Mouse (Mus musculus) midbrain, embryonic 10.5 days (tissue): ENCODE data around the gene Mtss1l. TPM values are rescaled to one million over a fixed set of nuclear protein-coding genes. Genes with fewer than 3 reads are reported as not detected.

Experiments
- DNase-seq: peaks from one replicate; pipeline ENCODE4 v3.0.0-alpha.2; 2017; ENCODE audit warnings: low spot score
- H3K27ac ChIP-seq: fragments of 300-500 bp; sonication (generic); replicated peaks from 2 replicates; pipeline ENCODE4 v1.5.1; 2016; ENCODE audit warnings: mild to moderate bottlenecking
- H3K27me3 ChIP-seq: fragments of 300-500 bp; sonication (generic); 2 replicates; pipeline ENCODE4 v1.6.1; 2016; ENCODE audit warnings: low read depth, mild to moderate bottlenecking; ENCODE audit not compliant: poor library complexity, severe bottlenecking
- H3K36me3 ChIP-seq: fragments of 300-500 bp; sonication (generic); 2 replicates; pipeline ENCODE4 v1.6.1; 2016; ENCODE audit warnings: mild to moderate bottlenecking, moderate library complexity
- H3K4me1 ChIP-seq: fragments of 300-500 bp; sonication (generic); 2 replicates; pipeline ENCODE4 v1.6.1; 2016
- H3K4me3 ChIP-seq: fragments of 300-500 bp; sonication (generic); 2 replicates; pipeline ENCODE4 v1.5.1; 2016; ENCODE audit warnings: mild to moderate bottlenecking, moderate library complexity
- H3K9me3 ChIP-seq: fragments of 300-500 bp; sonication (generic); replicated peaks from 2 replicates; pipeline ENCODE4 v1.6.1; 2016; ENCODE audit warnings: mild to moderate bottlenecking
- WGBS: fragments of 180-500 bp; shearing (Covaris S2); methylation state at CpG from one replicate; pipeline ENCODE4 v1.1.7; 2016; 5-methylcytosine and 5-hydroxymethylcytosine counted together
- polyA plus RNA-seq: library from polyadenylated mRNA; unstranded; fragments of >200 nt; fragmentation: Nextera tagmentation; extraction: Ambion mirVana; gene quantifications from 2 replicates; pipeline ENCODE4 v1.2.1, GENCODE M21; 2016

Mtss1l gene
- polyA plus RNA-seq = 4.9 and 5.0 TPM in 2 replicates

- Histone ChIP-seq H3K36me3 (peaks cover 22% of the 10 kb centered on the region), H3K27me3 (peaks cover 15% of the 10 kb centered on the region), H3K27ac (peak within 1 kb of the TSS; percentile 94), H3K9me3 (no peaks in the 10 kb centered on the region), H3K4me3 (peak within 1 kb of the TSS; percentile 88), H3K4me1 (peaks cover 85% of the 10 kb centered on the region)
- DNase-seq = peak; percentile 92
- 5% methylated on average over 69 of the region's 75 CpGs for WGBS
Measured at GRCm38 (mm10) chr8:110720685-110721598, at the start of gene Mtss1l. Gene Mtss1l, plus strand, starts transcription at chr8:110721476.

- H3K36me3 ChIP-seq = peaks cover 67% of the 10 kb centered on the region
Measured at GRCm38 (mm10) chr8:110672133-110672532, 49.1 kb upstream of the Mtss1l start.

GRCm38 (mm10) chr8:110673168-110673567 is 48.1 kb upstream of the Mtss1l start:
- Histone ChIP-seq H3K9me3 (no peaks in the 10 kb centered on the region), H3K27me3 (no peaks in the 10 kb centered on the region), H3K36me3 (peaks cover 75% of the 10 kb centered on the region), H3K4me1 (no peaks in the 10 kb centered on the region), H3K27ac (no peak overlapping the region), H3K4me3 (no peak overlapping the region)
- no peak for DNase-seq
- 87% methylated on average over 2 of the region's 2 CpGs for WGBS

More at GRCm38 (mm10) chr8:110672133-110672532, 49.1 kb upstream of the Mtss1l start:
- no peak for DNase-seq
- H3K27me3 ChIP-seq = no peaks in the 10 kb centered on the region
- H3K4me1 ChIP-seq = no peaks in the 10 kb centered on the region
- WGBS = 85% methylated on average over 2 of the region's 2 CpGs
- no peaks in the 10 kb centered on the region for H3K9me3 ChIP-seq
- no peak overlapping the region for H3K27ac ChIP-seq
- H3K4me3 ChIP-seq = no peak overlapping the region

- Histone ChIP-seq H3K4me3 (no peak overlapping the region), H3K36me3 (peaks cover 77% of the 10 kb centered on the region), H3K27ac (no peak overlapping the region), H3K27me3 (no peaks in the 10 kb centered on the region), H3K9me3 (no peaks in the 10 kb centered on the region), H3K4me1 (peaks cover 6% of the 10 kb centered on the region)
- 91% methylated on average over 1 of the region's 1 CpGs for WGBS
- DNase-seq = no peak
Measured at GRCm38 (mm10) chr8:110674589-110674988, 46.7 kb upstream of the Mtss1l start.

- Histone ChIP-seq H3K4me1 (peaks cover 6% of the 10 kb centered on the region), H3K4me3 (no peak overlapping the region), H3K27ac (no peak overlapping the region), H3K36me3 (peaks cover 63% of the 10 kb centered on the region), H3K27me3 (no peaks in the 10 kb centered on the region), H3K9me3 (no peaks in the 10 kb centered on the region)
- DNase-seq = peak; percentile 19
- WGBS = 83% methylated on average over 5 of the region's 5 CpGs
Measured at GRCm38 (mm10) chr8:110676702-110677101, 44.6 kb upstream of the Mtss1l start.

- 88% methylated on average over 5 of the region's 5 CpGs for WGBS
- Histone ChIP-seq H3K9me3 (no peaks in the 10 kb centered on the region), H3K36me3 (peaks cover 60% of the 10 kb centered on the region), H3K4me3 (no peak overlapping the region), H3K27ac (no peak overlapping the region; the same call in 1 of the 2 replicates), H3K4me1 (peaks cover 6% of the 10 kb centered on the region), H3K27me3 (no peaks in the 10 kb centered on the region)
- DNase-seq = no peak
Measured at GRCm38 (mm10) chr8:110677174-110677660, 44.1 kb upstream of the Mtss1l start.

- no peaks in the 10 kb centered on the region for H3K27me3 ChIP-seq
- no peak for DNase-seq
- H3K4me3 ChIP-seq = no peak overlapping the region
- no peaks in the 10 kb centered on the region for H3K9me3 ChIP-seq
- no peak overlapping the region for H3K27ac ChIP-seq
- H3K4me1 ChIP-seq = peaks cover 6% of the 10 kb centered on the region
- WGBS = 71% methylated on average over 3 of the region's 3 CpGs
- H3K36me3 ChIP-seq = peaks cover 63% of the 10 kb centered on the region
Measured at GRCm38 (mm10) chr8:110678989-110679388, 42.3 kb upstream of the Mtss1l start.

GRCm38 (mm10) chr8:110687726-110688125 is 33.5 kb upstream of the Mtss1l start:
- 90% methylated on average over 5 of the region's 5 CpGs for WGBS
- Histone ChIP-seq H3K27ac (no peak overlapping the region), H3K36me3 (peaks cover 82% of the 10 kb centered on the region), H3K4me1 (no peaks in the 10 kb centered on the region), H3K4me3 (no peak overlapping the region), H3K9me3 (no peaks in the 10 kb centered on the region), H3K27me3 (no peaks in the 10 kb centered on the region)
- DNase-seq = no peak

- Histone ChIP-seq H3K4me1 (0 out of 2 replicates have a peak, but pooled peaks cover 6% of the 10 kb centered on the region), H3K9me3 (no peaks in the 10 kb centered on the region), H3K27ac (no peak overlapping the region), H3K36me3 (peaks cover 64% of the 10 kb centered on the region), H3K27me3 (no peaks in the 10 kb centered on the region), H3K4me3 (no peak overlapping the region)
- 87% methylated on average over 9 of the region's 9 CpGs for WGBS
- no peak for DNase-seq
Measured at GRCm38 (mm10) chr8:110689961-110690360, 31.3 kb upstream of the Mtss1l start.

GRCm38 (mm10) chr8:110694226-110694625 is 27.1 kb upstream of the Mtss1l start:
- no peak for DNase-seq
- Histone ChIP-seq H3K27ac (no peak overlapping the region), H3K27me3 (no peaks in the 10 kb centered on the region), H3K9me3 (no peaks in the 10 kb centered on the region), H3K36me3 (peaks cover 50% of the 10 kb centered on the region), H3K4me1 (peaks cover 10% of the 10 kb centered on the region; the same call in 1 of the 2 replicates), H3K4me3 (no peak overlapping the region)
- WGBS = 69% methylated on average over 5 of the region's 5 CpGs

- no peak for DNase-seq
- no peak overlapping the region for H3K27ac ChIP-seq
- H3K4me3 ChIP-seq = no peak overlapping the region
- WGBS = 93% methylated on average over 4 of the region's 4 CpGs
- peaks cover 50% of the 10 kb centered on the region for H3K36me3 ChIP-seq
- H3K4me1 ChIP-seq = peaks cover 10% of the 10 kb centered on the region; the same call in 1 of the 2 replicates
- H3K9me3 ChIP-seq = no peaks in the 10 kb centered on the region
- no peaks in the 10 kb centered on the region for H3K27me3 ChIP-seq
Measured at GRCm38 (mm10) chr8:110694826-110695225, 26.4 kb upstream of the Mtss1l start.

GRCm38 (mm10) chr8:110695431-110695830 is 25.8 kb upstream of the Mtss1l start:
- H3K4me3 ChIP-seq = no peak overlapping the region
- no peaks in the 10 kb centered on the region for H3K27me3 ChIP-seq
- H3K4me1 ChIP-seq = peaks cover 10% of the 10 kb centered on the region; the same call in 1 of the 2 replicates
- H3K9me3 ChIP-seq = no peaks in the 10 kb centered on the region
- peaks cover 43% of the 10 kb centered on the region for H3K36me3 ChIP-seq
- 86% methylated on average over 5 of the region's 5 CpGs for WGBS
- H3K27ac ChIP-seq = no peak overlapping the region
- no peak for DNase-seq

- H3K4me1 ChIP-seq = peaks cover 10% of the 10 kb centered on the region; the same call in 1 of the 2 replicates
- no peak overlapping the region for H3K27ac ChIP-seq
- H3K4me3 ChIP-seq = no peak overlapping the region
- WGBS = 85% methylated on average over 4 of the region's 4 CpGs
- no peaks in the 10 kb centered on the region for H3K9me3 ChIP-seq
- peaks cover 40% of the 10 kb centered on the region for H3K36me3 ChIP-seq
- no peaks in the 10 kb centered on the region for H3K27me3 ChIP-seq
- no peak for DNase-seq
Measured at GRCm38 (mm10) chr8:110696051-110696450, 25.2 kb upstream of the Mtss1l start.
